Mouse (Mus musculus) limb, embryonic 14.5 days (tissue): ENCODE data around the gene Inpp1. TPM values are rescaled to one million over a fixed set of nuclear protein-coding genes. Genes with fewer than 3 reads are reported as not detected.
"Not testable (repeated sequence)": the region's sequence is repeated elsewhere in the genome, so short reads cannot be mapped to it uniquely, and the experiment has no call there.

Experiments used
- ATAC-seq: fragments of 200-750 bp; cut with Nextera tagmentation; 2 replicates; pipeline ENCODE4 v1.8.0; 2017; ENCODE audit warnings: low read depth, moderate number of reproducible peaks, moderate TSS enrichment; ENCODE audit not compliant: low FRiP score
- DNase-seq: peaks from one replicate; pipeline ENCODE4 v3.0.0-alpha.2; 2015; ENCODE audit warnings: low spot score
- H3K27ac ChIP-seq: fragments of 300-500 bp; sonication (generic); replicated peaks from 2 replicates; pipeline ENCODE4 v1.5.1; 2014; ENCODE audit warnings: low read depth, mild to moderate bottlenecking, low read length, moderate library complexity, mixed read lengths
- H3K27me3 ChIP-seq: fragments of 300-500 bp; sonication (generic); 2 replicates; pipeline ENCODE4 v1.6.1; 2014; ENCODE audit warnings: low read length, mixed read lengths; ENCODE audit not compliant: control insufficient read depth, insufficient read depth
- H3K36me3 ChIP-seq: fragments of 300-500 bp; sonication (generic); 2 replicates; pipeline ENCODE4 v1.6.1; 2014; ENCODE audit warnings: mild to moderate bottlenecking, low read length, moderate library complexity, mixed read lengths; ENCODE audit not compliant: control insufficient read depth, insufficient read depth
- H3K4me1 ChIP-seq: fragments of 300-500 bp; sonication (generic); 2 replicates; pipeline ENCODE4 v1.6.1; 2014; ENCODE audit warnings: antibody characterized with exemption, low read length, mixed read lengths; ENCODE audit not compliant: control insufficient read depth, insufficient read depth
- H3K4me2 ChIP-seq: fragments of 300-500 bp; sonication (generic); replicated peaks from 2 replicates; pipeline ENCODE4 v1.6.1; 2014; ENCODE audit warnings: low read depth, mild to moderate bottlenecking, low read length, moderate library complexity; ENCODE audit not compliant: severe bottlenecking
- H3K4me3 ChIP-seq: fragments of 300-500 bp; sonication (generic); replicated peaks from 2 replicates; pipeline ENCODE4 v1.5.1; 2014; ENCODE audit warnings: low read length
- H3K9ac ChIP-seq: fragments of 300-500 bp; sonication (generic); 2 replicates; pipeline ENCODE4 v1.6.1; 2014; ENCODE audit warnings: mild to moderate bottlenecking, low read depth, low read length, moderate library complexity; ENCODE audit not compliant: severe bottlenecking
- H3K9me3 ChIP-seq: fragments of 300-500 bp; sonication (generic); 2 replicates; pipeline ENCODE4 v1.6.1; 2016; ENCODE audit warnings: low read length; ENCODE audit not compliant: control insufficient read depth
- POLR2A ChIP-seq: fragments of 200-500 bp; IDR thresholded peaks from 2 replicates; pipeline ENCODE4 v1.8.0; 2012; ENCODE audit warnings: inconsistent platforms, mild to moderate bottlenecking, moderate library complexity, borderline replicate concordance; ENCODE audit not compliant: insufficient read depth, insufficient read length; ENCODE audit errors: extremely low read depth
- WGBS: fragments of 180-500 bp; shearing (Covaris S2); extraction: QIAGEN DNeasy Blood & Tissue Kit; methylation state at CpG from one replicate; pipeline ENCODE4 v1.1.7; 2014; 5-methylcytosine and 5-hydroxymethylcytosine counted together
- polyA plus RNA-seq, 2 experiments: library from polyadenylated mRNA; depleted of rRNA in 1 of 2; stranded (reverse) in 1 of 2; unstranded in 1 of 2; fragments of >200 nt; fragmentation: Nextera tagmentation in 1 of 2; extraction: Ambion mirVana in 1 of 2; gene quantifications; 2 replicates each; pipeline versions ENCODE4 v1.2.1 to v1.2.3; 2012 to 2014

Gene Inpp1
- polyA plus RNA-seq (2012; rRNA removed), result 17.2 and 19.9 TPM in 2 replicates
- 14.3 and 15.9 TPM in 2 replicates for polyA plus RNA-seq (2014; fragmentation: Nextera tagmentation; extraction: Ambion mirVana)

DNA sequence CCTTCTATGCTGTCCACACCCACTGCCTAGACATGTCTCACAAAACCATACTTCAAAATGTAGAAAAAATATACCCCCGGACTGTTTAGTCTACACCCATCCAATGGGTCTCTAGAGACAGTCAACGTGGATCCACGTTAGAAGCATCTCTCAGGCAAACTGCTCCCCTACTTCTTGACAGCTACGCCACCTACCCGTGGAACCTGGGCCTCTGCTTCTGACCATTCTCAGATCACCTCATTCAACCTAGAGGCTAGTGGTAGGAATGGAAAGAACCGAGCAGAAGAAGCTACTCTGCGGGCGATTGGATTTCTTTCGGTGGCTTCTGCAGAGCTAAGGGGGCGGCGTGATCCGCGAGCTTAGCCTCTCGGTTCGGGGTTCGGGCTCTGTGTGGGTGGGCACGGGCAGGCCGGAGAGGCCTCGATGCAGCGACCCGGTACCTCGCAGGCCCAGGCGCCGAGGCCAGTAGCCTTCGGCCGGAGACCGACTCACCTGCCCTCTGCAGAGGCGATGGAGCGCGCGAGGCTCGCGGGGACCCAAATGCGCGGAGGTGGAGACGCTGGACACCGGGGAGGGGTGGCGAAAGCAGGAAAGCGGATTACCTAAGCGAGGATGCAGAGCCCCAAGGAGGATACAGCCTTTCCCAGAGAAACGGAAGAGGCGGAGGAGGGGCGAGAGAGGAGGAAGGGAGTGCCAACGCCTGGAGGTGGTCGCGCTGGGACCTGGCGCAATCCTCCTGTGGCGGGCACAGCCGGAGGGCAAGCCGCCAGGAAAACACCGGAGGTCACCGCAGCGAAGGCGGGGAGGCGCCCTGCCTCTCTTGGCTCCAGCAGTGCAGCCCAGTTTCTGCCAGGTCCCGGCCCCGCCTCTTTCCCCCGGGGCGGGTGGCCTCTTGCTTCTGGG lies at the start of gene Inpp1:
Gene Inpp1 (minus strand): TSS at position 779 of the 903 bp plus-strand sequence.
- peak; percentile 66 for DNase-seq

DNA sequence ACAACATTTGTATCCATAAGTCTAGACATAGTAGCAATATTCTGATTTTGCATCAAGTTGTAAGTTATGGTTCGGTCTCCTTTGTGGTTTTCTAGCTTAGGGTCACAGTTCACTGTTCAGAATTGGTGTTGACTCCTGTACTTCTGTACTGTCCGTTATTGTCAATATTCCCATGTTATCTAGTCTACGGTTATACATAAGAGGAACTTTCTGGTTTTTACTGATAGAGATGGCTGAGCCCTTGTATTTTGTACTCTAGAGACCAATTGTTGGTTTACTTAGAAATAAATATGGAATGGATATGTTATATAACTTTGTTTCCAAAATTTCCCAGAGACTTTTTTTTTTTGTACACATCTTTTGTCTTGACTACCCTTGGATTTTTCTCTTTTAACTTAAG lies 48.5 kb upstream of the Inpp1 start:
- no peaks in the 10 kb centered on the region for H3K4me1 ChIP-seq
- H3K27me3 ChIP-seq, result no peaks in the 10 kb centered on the region
- H3K36me3 ChIP-seq, result peaks cover 5% of the 10 kb centered on the region; the same call in 1 of the 2 replicates
- no peaks in the 10 kb centered on the region for H3K9me3 ChIP-seq
- 93% methylated on average over 3 of the region's 3 CpGs for WGBS
- no peak for DNase-seq
- no peak overlapping the region for H3K27ac ChIP-seq
- no peak overlapping the region for H3K4me3 ChIP-seq
- no peak for ATAC-seq
- H3K4me2 ChIP-seq, result no peak overlapping the region
- no peak for TF ChIP-seq POLR2A
- H3K9ac ChIP-seq, result no peak overlapping the region

More for the DNA sequence above, at the start of gene Inpp1:
- Histone ChIP-seq H3K9me3 (no peaks in the 10 kb centered on the region), H3K27ac (peak within 1 kb of the TSS; percentile 89), H3K4me3 (peak within 1 kb of the TSS; percentile 76), H3K36me3 (no peaks in the 10 kb centered on the region), H3K4me2 (peak within 1 kb of the TSS; percentile 64), H3K27me3 (no peaks in the 10 kb centered on the region), H3K9ac (peak within 1 kb of the TSS; percentile 92), H3K4me1 (peaks cover 17% of the 10 kb centered on the region)
- under 1% methylated on average over 48 of the region's 59 CpGs for WGBS
- ATAC-seq, result peak; percentile 76
- peak; percentile 34; the same call in 1 of the 2 replicates for TF ChIP-seq POLR2A

DNA sequence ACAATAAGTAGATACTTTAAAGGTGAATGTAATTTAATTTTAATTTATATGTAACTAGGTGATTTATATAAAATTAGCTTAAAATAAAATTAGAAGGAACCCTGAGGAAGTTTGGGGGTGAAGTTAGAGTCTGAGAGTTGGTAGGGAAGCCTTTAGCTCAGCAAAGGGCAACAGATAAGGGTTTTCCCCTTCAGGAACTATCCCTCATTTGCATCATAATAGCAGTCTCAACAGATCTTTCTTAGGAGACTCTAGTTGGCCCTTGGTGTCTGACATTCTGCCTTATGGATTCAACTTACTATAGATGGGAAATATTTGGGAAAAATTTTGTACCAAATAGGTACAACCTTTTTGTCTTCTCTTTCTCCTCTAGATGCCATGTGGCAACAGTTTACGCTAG lies 46.7 kb upstream of the Inpp1 start:
- no peak overlapping the region for H3K4me2 ChIP-seq
- H3K9me3 ChIP-seq, result no peaks in the 10 kb centered on the region
- no peaks in the 10 kb centered on the region for H3K4me1 ChIP-seq
- no peaks in the 10 kb centered on the region for H3K27me3 ChIP-seq
- H3K27ac ChIP-seq, result no peak overlapping the region
- DNase-seq (no peak), ATAC-seq (no peak)
- H3K9ac ChIP-seq, result no peak overlapping the region
- no peak for TF ChIP-seq POLR2A
- peaks cover 7% of the 10 kb centered on the region; the same call in 1 of the 2 replicates for H3K36me3 ChIP-seq
- H3K4me3 ChIP-seq, result no peak overlapping the region
- WGBS, result 96% methylated on average over 1 of the region's 1 CpGs

DNA sequence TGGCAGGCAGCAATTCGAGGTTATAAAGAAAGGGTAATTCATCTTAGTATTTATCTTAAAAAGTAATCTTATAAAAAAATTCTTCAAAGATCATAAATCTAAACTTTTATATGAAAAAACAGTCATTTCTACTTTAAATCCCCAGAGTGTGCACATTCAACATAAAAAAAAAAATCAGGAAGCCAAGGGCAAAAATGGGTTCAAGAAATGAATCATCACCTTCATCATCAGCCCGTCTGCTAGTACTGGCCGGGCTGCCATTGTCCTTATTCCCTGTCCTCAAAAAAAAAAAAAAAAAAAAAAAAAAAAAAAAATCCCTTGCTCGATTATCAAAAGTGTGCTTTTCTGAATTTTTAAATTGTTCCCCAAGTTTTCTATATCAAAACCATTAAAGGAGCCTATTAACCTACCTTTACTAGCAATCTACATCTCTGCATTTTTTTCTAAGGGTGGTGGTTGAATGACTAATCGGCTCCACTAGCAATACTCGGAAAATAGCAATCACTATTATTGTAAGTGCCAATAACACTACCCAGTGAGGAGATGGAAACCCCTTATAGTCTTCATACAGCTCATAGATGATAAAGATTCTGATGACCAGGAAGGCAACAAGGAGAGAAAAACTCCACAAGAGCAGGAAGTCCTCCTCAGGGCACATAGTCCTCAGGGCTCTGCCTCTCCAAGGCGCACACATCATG lies 38.6 kb upstream of the Inpp1 start:
- no peaks in the 10 kb centered on the region for H3K27me3 ChIP-seq
- H3K4me3 ChIP-seq, result no peak overlapping the region
- no peak overlapping the region for H3K27ac ChIP-seq
- H3K4me2 ChIP-seq, result no peak overlapping the region
- no peaks in the 10 kb centered on the region for H3K9me3 ChIP-seq
- H3K9ac ChIP-seq, result no peak overlapping the region
- ATAC-seq, result no peak
- TF ChIP-seq POLR2A, result no peak
- 0 out of 2 replicates have a peak, but pooled peaks cover 5% of the 10 kb centered on the region for H3K36me3 ChIP-seq
- 84% methylated on average over 7 of the region's 7 CpGs for WGBS
- no peak for DNase-seq
- H3K4me1 ChIP-seq, result no peaks in the 10 kb centered on the region

DNA sequence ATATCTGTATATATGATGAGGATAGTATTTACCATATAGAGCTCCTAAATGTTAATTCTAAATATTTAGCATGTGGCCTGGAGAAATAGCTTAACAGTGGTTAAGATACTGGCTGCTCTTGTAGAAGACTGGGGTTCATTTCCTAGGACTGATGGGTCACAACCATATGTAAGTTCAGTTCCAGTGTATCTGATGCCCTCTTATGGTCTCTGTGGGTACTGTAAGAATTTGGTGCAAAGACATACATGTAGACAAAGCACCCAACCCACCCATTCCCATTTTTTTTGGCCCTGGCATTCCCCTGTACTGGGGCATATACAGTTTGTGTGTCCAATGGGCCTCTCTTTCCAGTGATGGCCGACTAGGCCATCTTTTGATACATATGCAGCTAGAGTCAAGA lies 36.5 kb upstream of the Inpp1 start:
- H3K4me3 ChIP-seq, ATAC-seq, H3K4me1 ChIP-seq, H3K27me3 ChIP-seq, H3K36me3 ChIP-seq, H3K9me3 ChIP-seq, DNase-seq, H3K9ac ChIP-seq, H3K27ac ChIP-seq, H3K4me2 ChIP-seq: not testable (repeated sequence)
- WGBS, result no CpG with 5 or more reads among the region's 1 CpGs
